Mouse (Mus musculus) megakaryocyte, adult 5-6 weeks (primary cell): Measurements from ENCODE around the gene Sirt4. TPM values are rescaled to one million over a fixed set of nuclear protein-coding genes. Genes with fewer than 3 reads are reported as not detected.

Source experiments
- ATAC-seq: 2 replicates; pipeline ENCODE4 v1.8.0; 2016; ENCODE audit warnings: mild to moderate bottlenecking, inconsistent platforms; ENCODE audit not compliant: poor library complexity, severe bottlenecking
- total RNA-seq, 2 experiments: library from RNA; stranded (forward) in 1 of 2; stranded (reverse) in 1 of 2; fragments of 153-499, 151-499 nt in 1 of 2; fragments of 221-1000, 200-1000 nt in 1 of 2; gene quantifications; 2 replicates each; pipeline versions ENCODE4 v1.2.3 to v1.2.4; 2015 to 2017

The Sirt4 gene
- total RNA-seq, 2 experiments from 2014 or later = 2.0 to 5.4 TPM

- ATAC-seq = no peak
These were observed 47.1 kb downstream of the Sirt4 start for GRCm38 (mm10) chr5:115437242-115437944.

DNA sequence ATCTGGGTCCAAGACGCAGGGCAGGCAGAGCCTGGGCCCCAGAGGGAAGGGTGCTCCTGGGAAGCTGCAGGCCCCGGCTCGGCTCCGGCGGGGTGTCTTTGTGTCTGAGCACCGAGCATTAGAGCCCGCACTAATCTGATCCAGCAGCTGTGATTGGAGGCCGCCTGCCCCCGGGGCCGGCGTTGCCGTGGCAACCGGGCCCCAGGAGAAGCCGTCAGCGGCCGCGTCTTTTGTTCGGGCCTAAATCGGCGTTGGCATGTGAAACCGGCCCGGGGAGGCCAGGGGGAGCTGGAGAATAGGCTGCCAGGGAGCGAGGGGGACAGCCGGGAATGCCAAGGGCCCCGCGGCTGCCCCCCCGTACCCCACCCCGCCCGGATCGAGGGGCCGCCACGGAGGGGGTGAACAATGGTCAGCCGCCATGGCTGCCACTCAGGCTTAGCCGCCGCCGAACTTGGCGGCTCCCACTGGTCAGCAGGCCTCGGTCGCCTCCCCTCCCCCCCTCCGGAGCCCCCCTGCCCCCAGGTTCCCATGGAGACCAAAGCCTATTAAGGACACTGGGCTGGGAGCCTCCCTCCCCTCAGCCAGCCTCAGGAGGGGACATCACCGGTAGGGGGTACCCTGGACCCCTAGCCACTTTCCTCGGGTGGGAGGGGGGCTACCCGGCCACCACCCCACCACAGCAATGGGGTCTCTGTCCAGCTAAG is 48.0 kb downstream of the Sirt4 start:
- no peak for ATAC-seq

DNA sequence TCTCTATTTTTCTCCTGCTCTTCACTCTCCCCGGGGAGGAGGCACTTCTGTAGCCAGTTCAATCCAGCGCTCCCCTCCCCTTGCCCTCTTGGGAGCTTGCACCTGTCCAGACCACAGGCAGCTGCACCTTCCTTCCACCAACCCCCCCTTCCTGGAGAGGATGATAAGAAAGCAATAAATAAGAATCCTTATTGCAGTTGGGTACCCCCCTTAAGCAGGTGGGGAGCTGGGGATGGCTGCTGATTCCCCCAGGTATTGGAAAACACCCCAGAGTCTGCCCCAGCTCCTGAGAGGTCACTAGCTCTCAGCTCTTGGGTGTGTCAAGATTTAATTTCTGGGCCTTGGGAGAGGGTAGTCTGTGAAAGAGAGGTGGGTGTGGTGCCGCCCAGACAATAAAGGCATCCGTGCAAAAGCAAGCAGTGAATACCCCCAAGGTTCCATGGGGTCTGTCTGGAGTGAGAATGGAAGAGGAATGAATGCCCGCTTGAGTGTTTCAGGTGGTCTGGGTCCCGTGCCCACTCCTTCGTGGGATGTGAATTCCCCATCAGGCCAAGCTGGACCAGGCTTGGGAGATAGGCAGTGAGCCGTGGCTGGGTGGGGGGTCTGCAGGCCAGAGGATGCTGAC is 48.7 kb downstream of the Sirt4 start:
- no peak for ATAC-seq

- ATAC-seq = no peak
These were observed 49.4 kb downstream of the Sirt4 start for GRCm38 (mm10) chr5:115434853-115435754.

DNA sequence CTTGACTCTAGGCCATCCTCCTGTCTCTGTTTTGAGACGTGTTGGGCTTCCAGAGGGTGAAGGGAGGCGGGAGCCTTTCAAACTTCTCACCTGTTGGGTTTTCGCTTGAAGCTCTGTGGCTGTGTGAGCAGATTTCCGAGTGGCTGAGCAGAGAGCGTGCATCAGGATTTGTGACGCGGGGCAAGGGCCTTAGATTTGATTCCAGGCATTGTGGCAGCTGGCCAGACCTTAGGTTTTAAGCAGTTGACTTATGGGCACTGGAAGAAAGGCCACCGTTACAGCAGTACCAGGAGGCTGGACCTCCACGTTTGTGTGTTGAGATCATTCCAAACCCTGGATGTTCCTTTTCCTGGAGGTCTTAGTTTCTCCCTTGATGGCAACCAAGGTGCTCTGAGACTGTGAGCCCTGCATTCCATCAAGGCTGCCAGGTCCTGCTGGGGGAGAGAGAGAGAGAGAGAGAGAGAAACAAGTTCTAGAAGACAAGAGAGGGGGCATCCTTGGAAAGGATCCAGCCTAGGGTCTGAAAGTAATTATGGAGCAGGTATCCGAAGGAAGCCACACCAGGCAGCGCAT is 50.2 kb downstream of the Sirt4 start:
- no peak for ATAC-seq

- ATAC-seq = no peak
These were observed 51.3 kb downstream of the Sirt4 start for GRCm38 (mm10) chr5:115433191-115433590.

DNA sequence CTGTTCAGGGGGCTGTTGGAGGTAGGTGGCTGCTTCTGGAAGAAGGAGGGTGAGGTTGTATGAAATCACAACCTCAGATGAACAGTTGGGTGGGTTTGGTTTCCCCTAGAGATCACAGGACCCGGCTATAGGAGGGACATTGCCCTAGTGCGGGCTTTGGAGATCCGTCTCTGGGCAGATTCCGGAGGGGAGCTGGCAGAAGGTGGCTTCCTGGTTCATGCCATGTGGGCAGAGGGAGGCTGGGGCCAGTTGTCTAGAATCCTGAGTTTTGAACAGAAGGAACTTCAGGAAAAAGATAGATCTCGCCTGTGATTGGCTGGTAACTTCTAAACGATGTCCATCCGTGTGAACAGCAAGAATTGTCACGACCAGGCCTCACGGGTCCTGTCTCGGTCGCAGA is 52.1 kb downstream of the Sirt4 start:
- ATAC-seq = no peak

DNA sequence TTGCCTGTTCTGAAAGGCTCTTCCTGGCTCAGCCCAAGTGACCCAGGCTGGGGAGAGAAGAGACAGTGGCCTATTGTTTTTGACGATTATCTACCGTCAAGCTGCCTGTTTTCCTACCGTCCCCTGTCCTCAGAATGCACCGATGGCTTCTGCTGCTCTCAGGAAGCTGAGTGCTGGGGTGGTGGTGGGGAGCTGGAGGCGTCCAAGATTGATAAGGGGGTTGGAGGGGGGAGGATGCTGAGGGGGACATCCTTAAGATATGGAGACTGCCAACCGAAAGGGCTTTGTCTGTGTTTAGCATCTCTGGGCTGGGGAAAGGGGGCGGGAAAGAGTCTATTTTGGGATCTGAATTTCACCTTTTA is 52.6 kb downstream of the Sirt4 start:
- ATAC-seq = no peak

- ATAC-seq = no peak
These were observed 53.2 kb downstream of the Sirt4 start for GRCm38 (mm10) chr5:115431061-115431897.

GRCm38 (mm10) chr5:115430187-115430960 is 54.2 kb downstream of the Sirt4 start:
- no peak for ATAC-seq

DNA sequence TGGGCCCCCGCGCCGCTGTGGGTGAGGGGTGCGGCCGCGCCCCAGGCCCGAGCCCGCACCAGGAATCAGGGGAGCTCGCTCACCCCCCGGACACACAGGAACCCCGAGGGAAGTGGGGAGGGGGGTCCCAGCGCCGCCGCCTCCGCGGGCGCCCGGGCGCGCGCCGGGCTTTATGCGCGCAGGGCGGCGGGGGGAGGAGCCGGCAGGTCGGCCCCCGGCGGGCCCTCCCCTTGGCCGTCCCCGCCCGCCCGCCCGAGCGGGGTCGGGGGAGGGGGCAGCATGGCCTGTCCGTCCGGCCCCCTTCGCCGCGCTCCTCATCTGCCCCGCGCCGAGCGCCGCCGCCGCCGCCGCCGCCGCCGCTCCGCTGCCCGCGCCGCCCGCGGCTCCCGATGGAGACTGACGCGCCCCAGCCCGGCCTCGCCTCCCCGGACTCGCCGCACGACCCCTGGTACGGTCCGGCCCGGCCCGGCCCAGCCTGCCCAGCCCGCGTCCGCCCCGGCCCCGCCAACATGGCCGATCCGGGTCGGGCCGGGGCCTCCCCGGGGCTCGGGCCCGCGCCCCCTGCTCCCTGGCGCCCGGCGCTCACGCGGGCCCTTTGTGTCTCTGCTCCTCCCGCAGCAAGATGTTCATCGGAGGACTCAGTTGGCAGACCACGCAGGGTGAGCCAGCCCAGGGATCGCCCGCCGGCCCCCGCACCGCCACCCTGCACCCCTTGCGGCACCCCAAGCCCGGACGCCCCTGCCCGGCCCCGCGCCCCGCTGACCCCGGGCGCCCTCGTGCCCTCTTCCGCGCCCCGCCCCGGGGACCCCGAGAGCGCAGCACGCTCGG is 55.0 kb downstream of the Sirt4 start, which contains the start of gene Msi1:
TSS of gene Msi1 (plus strand) at position 241 of the 828 bp plus-strand sequence.
- no peak for ATAC-seq

- ATAC-seq = no peak
These were observed 55.6 kb downstream of the Sirt4 start for GRCm38 (mm10) chr5:115428831-115429358.

Other genes with a start within 250 kb of the Sirt4 start
- gene Pop5, start 248.9 kb downstream of the Sirt4 start, total RNA-seq (2015) = 61.7 and 74.6 TPM in 2 replicates
- gene Pop5, start 248.9 kb downstream of the Sirt4 start, total RNA-seq (2017) = 30.9 and 81.2 TPM in 2 replicates
- gene Rnf10, start 211.8 kb downstream of the Sirt4 start, total RNA-seq (2015) = 50.9 and 55.4 TPM in 2 replicates
- gene Rnf10, start 211.8 kb downstream of the Sirt4 start, total RNA-seq (2017) = 55.9 and 78.3 TPM in 2 replicates
- 8.7 and 10.9 TPM in 2 replicates for gene Coq5, start 205.1 kb downstream of the Sirt4 start, total RNA-seq (2015)
- 27.3 and 27.8 TPM in 2 replicates for gene Coq5, start 205.1 kb downstream of the Sirt4 start, total RNA-seq (2017)
- gene Dynll1, start 183.7 kb downstream of the Sirt4 start, total RNA-seq (2015) = 646 and 659 TPM in 2 replicates
- gene Dynll1, start 183.7 kb downstream of the Sirt4 start, total RNA-seq (2017) = 318 and 344 TPM in 2 replicates
- gene Srsf9, start 157.5 kb downstream of the Sirt4 start, total RNA-seq (2015) = 79.1 and 98.4 TPM in 2 replicates
- 126 and 130 TPM in 2 replicates for gene Srsf9, start 157.5 kb downstream of the Sirt4 start, total RNA-seq (2017)
- gene Gatc, start 143.5 kb downstream of the Sirt4 start, total RNA-seq (2015) = 66.3 and 69.0 TPM in 2 replicates
- gene Gatc, start 143.5 kb downstream of the Sirt4 start, total RNA-seq (2017) = 15.1 and 16.8 TPM in 2 replicates
- gene Triap1, start 143.5 kb downstream of the Sirt4 start, total RNA-seq (2015) = 41.0 and 52.0 TPM in 2 replicates
- 15.9 and 18.8 TPM in 2 replicates for gene Triap1, start 143.5 kb downstream of the Sirt4 start, total RNA-seq (2017)
- gene Cox6a1, start 135.7 kb downstream of the Sirt4 start, total RNA-seq (2015) = 321 and 340 TPM in 2 replicates
- 78.5 and 107 TPM in 2 replicates for gene Cox6a1, start 135.7 kb downstream of the Sirt4 start, total RNA-seq (2017)
- gene Msi1, start 55.1 kb downstream of the Sirt4 start, total RNA-seq (2015) = not detected in 2 replicates
- gene Msi1, start 55.1 kb downstream of the Sirt4 start, total RNA-seq (2017) = not detected in 2 replicates
- gene Pla2g1b, start 18.5 kb downstream of the Sirt4 start, total RNA-seq (2015) = not detected in 2 replicates
- gene Pla2g1b, start 18.5 kb downstream of the Sirt4 start, total RNA-seq (2017) = not detected in 2 replicates
- 81.3 and 93.8 TPM in 2 replicates for gene Pxn, start 22.0 kb upstream of the Sirt4 start, total RNA-seq (2015)
- gene Pxn, start 22.0 kb upstream of the Sirt4 start, total RNA-seq (2017) = 151 and 199 TPM in 2 replicates
- gene Rplp0, start 74.7 kb upstream of the Sirt4 start, total RNA-seq (2015) = 1,875 and 2,228 TPM in 2 replicates
- gene Rplp0, start 74.7 kb upstream of the Sirt4 start, total RNA-seq (2017) = 1,202 and 1,250 TPM in 2 replicates
- 9.0 and 9.2 TPM in 2 replicates for gene Gcn1l1, start 80.5 kb upstream of the Sirt4 start, total RNA-seq (2015)
- gene Gcn1l1, start 80.5 kb upstream of the Sirt4 start, total RNA-seq (2017) = 13.2 and 13.4 TPM in 2 replicates
- 36.4 and 44.0 TPM in 2 replicates for gene Rab35, start 147.2 kb upstream of the Sirt4 start, total RNA-seq (2015)
- 39.9 and 43.8 TPM in 2 replicates for gene Rab35, start 147.2 kb upstream of the Sirt4 start, total RNA-seq (2017)
- gene Bicdl1, start 246.9 kb upstream of the Sirt4 start, total RNA-seq (2015) = 0.73 and 1.3 TPM in 2 replicates
- gene Bicdl1, start 246.9 kb upstream of the Sirt4 start, total RNA-seq (2017) = 1.1 and 3.8 TPM in 2 replicates